Mouse (Mus musculus): Measurements from ENCODE around the gene Iqschfp.

Gene Iqschfp

GRCm38 (mm10) chr3:68239887-68240286 is 347.9 kb downstream of the Iqschfp start:
- DNase-seq = no peak

- no peak for DNase-seq
These were observed 351.2 kb downstream of the Iqschfp start for GRCm38 (mm10) chr3:68243239-68243638.

- DNase-seq = peak; percentile 16 to 25
These were observed 354.1 kb downstream of the Iqschfp start for GRCm38 (mm10) chr3:68246154-68246553.

GRCm38 (mm10) chr3:68250589-68250988 is 358.6 kb downstream of the Iqschfp start:
- DNase-seq = peak; percentile 28 to 46

GRCm38 (mm10) chr3:68252335-68252734 is 360.3 kb downstream of the Iqschfp start:
- DNase-seq = no peak

- DNase-seq = no peak
These were observed 370.3 kb downstream of the Iqschfp start for GRCm38 (mm10) chr3:68262304-68262703.

DNA sequence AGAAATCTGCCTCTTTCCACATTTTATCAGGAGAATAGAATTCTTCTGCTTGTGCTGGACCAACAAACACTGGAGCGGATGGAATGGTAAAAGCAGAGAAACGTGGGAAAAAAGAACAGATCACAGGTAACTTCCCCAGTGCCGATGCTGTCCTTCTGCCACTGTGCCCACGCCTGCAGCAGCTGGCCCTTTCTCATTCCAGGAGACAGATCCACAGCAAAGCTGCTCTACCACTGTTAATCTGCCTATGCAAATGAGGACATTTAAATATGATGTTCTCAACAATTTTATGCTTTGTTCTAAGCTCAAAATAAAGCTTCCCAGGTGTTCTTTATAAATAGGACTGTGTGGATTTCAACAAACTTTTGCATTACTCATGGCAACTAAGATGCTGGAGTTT is 375.9 kb downstream of the Iqschfp start:
- no peak for DNase-seq

- DNase-seq = no peak
These were observed 377.2 kb downstream of the Iqschfp start for GRCm38 (mm10) chr3:68269251-68269650.

DNA sequence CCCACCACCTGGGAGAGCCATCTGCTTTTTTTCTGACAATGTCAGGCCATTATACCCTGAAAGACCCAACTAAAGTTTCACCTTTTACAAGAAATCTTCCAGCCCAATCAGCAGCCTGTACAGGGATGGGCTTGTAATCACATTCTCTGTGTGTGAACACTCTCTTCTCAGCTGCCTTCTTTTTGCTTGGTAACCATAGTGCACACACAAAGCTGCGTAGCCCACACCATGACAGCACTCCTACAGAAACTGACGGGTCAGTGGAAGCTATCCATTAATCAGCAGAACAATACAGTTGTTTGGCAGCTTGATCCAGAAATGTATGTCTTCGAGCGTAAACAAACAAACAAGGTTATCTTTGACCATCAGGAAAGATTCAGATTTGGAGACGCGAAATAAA is 378.2 kb downstream of the Iqschfp start:
- DNase-seq = no peak

DNA sequence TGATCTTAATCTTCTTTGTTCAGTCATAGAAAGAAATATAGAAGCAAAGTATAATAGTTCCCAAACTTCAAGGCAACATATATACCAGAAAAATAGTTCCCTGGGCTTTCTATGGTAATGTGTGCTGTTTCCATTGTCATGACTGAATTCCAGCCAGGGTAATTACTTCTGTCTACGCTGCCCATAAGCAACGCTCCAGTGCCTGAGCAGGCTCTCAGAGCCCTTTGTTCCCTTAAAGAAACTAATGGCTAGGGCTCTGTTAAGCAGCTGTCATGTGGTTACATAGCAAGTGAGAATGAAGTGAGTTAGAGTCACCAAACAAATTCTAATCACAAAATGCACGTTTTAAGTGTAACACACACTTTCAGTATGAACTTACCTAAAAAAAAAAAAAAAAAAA is 379.4 kb downstream of the Iqschfp start:
- no peak for DNase-seq

- peak; percentile 22 to 38 for DNase-seq
These were observed 379.8 kb downstream of the Iqschfp start for GRCm38 (mm10) chr3:68271881-68272280.

- DNase-seq = no peak
These were observed 391.0 kb downstream of the Iqschfp start for GRCm38 (mm10) chr3:68282844-68283594.

- no peak for DNase-seq
These were observed 391.6 kb downstream of the Iqschfp start for GRCm38 (mm10) chr3:68283595-68283991.

GRCm38 (mm10) chr3:68284500-68284899 is 392.5 kb downstream of the Iqschfp start:
- no peak for DNase-seq

- DNase-seq = no peak
These were observed 404.7 kb downstream of the Iqschfp start for GRCm38 (mm10) chr3:68296752-68297151.

DNA sequence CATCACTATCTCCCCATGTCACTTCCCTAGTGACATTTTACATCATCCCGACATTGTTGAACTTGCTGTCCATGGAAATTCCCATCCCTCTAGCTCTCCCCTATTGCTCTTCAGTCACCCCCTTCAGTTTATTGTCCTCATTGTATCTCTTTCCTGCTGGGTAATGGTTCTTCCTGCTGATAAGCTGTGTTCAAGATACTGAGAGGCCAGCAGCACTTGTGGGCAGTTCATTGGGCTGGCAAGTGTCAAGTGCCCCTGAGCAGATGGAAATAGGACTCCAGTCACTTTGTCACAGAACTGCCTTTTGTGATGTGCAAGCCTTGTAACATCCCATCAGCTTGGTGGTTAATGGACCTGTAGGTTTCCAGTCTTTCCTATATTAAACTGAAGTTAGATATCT is 413.6 kb downstream of the Iqschfp start:
- DNase-seq = no peak

DNA sequence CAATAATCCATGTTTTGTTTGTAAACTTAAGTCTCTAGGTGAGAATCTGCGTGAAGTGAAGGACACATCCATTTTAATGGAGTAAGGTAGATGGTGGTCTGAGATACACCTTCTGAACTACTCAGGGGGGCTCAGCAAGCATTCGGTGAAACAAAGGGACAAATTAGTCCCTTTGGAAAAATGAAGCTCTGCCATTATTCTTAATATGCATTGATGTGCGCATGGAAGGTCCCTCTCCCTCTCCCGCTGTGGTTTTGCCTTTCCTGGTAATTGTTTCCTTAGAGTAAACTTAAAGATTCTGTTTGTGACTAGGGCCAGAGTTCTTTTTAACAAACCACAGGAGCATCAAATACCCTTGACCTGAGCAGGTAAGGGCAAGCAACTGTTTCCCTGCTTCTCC is 414.7 kb downstream of the Iqschfp start:
- no peak for DNase-seq

DNA sequence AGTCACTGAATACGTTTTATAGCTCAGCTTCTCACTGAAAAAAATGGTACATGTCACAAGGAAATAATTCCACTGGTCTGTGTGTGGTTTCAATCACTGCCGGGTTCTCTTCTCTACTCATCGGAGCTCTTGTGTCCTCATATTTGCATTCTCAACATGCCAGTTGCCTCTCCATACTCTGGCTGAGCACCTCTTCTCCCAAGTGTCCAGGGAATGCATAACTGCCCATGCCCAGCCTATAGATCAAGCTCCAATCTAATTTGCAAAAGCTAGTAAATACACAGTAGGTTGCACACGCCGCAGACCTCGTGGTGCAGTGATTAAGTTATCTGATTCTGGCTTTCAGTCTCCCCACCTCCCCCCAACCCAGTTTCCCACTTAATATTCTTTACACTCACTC is 433.5 kb downstream of the Iqschfp start:
- DNase-seq = no peak

GRCm38 (mm10) chr3:68332515-68332914 is 440.5 kb downstream of the Iqschfp start:
- peak; percentile 40 to 51 for DNase-seq

GRCm38 (mm10) chr3:68335501-68335900 is 443.5 kb downstream of the Iqschfp start:
- DNase-seq = no peak

- no peak for DNase-seq
These were observed 458.6 kb downstream of the Iqschfp start for GRCm38 (mm10) chr3:68350624-68351023.

DNA sequence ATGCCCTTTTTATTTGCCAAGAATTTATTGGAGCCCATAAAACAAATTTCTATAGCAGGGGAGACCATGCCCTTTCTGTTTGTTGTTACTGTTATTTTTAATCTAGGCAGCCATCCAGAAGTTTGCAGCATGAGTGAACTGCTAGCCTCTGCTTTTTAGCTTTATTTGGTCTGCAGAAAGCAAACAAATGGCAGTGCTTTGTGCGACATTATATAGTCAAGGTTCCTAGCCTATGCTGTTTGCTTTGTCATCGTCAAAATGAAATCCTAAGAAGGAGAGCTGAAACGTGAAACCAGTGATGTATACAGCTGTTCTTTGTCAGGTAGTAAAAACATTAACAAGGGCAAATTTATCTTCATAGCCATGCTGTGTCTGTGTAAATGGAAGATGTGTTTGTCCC is 459.4 kb downstream of the Iqschfp start:
- DNase-seq = no peak

GRCm38 (mm10) chr3:68352961-68353360 is 460.9 kb downstream of the Iqschfp start:
- DNase-seq = peak in 1 of 2 experiments; percentile 13

GRCm38 (mm10) chr3:68353492-68353891 is 461.5 kb downstream of the Iqschfp start:
- DNase-seq = peak in 1 of 2 experiments; percentile 23

DNA sequence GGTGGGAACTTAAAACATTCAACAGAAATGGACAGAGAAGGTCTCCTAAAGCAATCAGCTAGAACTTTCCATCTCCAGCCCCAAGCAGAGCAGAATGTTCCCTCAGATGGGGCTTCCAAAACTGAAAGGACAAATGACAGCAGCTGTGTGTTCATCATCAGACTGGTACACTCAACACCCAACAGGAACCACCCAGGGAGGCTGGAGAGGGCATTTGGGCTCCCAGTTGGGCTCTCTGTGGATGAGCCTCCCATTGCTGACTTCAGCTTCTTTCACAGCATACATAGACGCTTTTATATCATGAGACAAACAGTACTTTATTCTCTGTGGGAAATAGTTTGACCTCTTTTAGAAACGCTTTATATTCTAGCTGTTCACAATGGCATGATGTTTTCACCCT is 464.5 kb downstream of the Iqschfp start:
- no peak for DNase-seq
